Mouse (Mus musculus) heart, embryonic 12.5 days (tissue): ENCODE measurements around the gene Cyp2f2. TPM values are rescaled to one million over a fixed set of nuclear protein-coding genes. Genes with fewer than 3 reads are reported as not detected.

ENCODE experiments used
- ATAC-seq: fragments of 200-750 bp; cut with Nextera tagmentation; 2 replicates; pipeline ENCODE4 v1.8.0; 2017; ENCODE audit warnings: moderate TSS enrichment, moderate library complexity; ENCODE audit not compliant: insufficient number of reproducible peaks, low FRiP score
- H3K27ac ChIP-seq: fragments of 300-500 bp; sonication (generic); 2 replicates; pipeline ENCODE4 v1.5.1; 2016; ENCODE audit warnings: mild to moderate bottlenecking, moderate library complexity; ENCODE audit not compliant: poor library complexity, severe bottlenecking
- H3K27me3 ChIP-seq: fragments of 300-500 bp; sonication (generic); replicated peaks from 2 replicates; pipeline ENCODE4 v1.6.1; 2016; ENCODE audit warnings: mild to moderate bottlenecking, moderate library complexity
- H3K36me3 ChIP-seq: fragments of 300-500 bp; sonication (generic); 2 replicates; pipeline ENCODE4 v1.6.1; 2016; ENCODE audit warnings: mild to moderate bottlenecking, moderate library complexity
- H3K4me1 ChIP-seq: fragments of 300-500 bp; sonication (generic); replicated peaks from 2 replicates; pipeline ENCODE4 v1.6.1; 2016; ENCODE audit warnings: mild to moderate bottlenecking
- H3K4me2 ChIP-seq: fragments of 300-500 bp; sonication (generic); 2 replicates; pipeline ENCODE4 v1.6.1; 2016; ENCODE audit warnings: mild to moderate bottlenecking, moderate library complexity
- H3K4me3 ChIP-seq: fragments of 300-500 bp; sonication (generic); 2 replicates; pipeline ENCODE4 v1.5.1; 2016; ENCODE audit warnings: mild to moderate bottlenecking
- H3K9ac ChIP-seq: fragments of 300-500 bp; sonication (generic); 2 replicates; pipeline ENCODE4 v1.6.1; 2016; ENCODE audit warnings: mild to moderate bottlenecking, moderate library complexity
- H3K9me3 ChIP-seq: fragments of 300-500 bp; sonication (generic); replicated peaks from 2 replicates; pipeline ENCODE4 v1.6.1; 2016; ENCODE audit warnings: mild to moderate bottlenecking, moderate library complexity
- WGBS: fragments of 180-500 bp; shearing (Covaris S2); methylation state at CpG from one replicate; pipeline ENCODE4 v1.1.7; 2016; 5-methylcytosine and 5-hydroxymethylcytosine counted together
- polyA plus RNA-seq: library from polyadenylated mRNA; unstranded; fragments of >200 nt; fragmentation: Nextera tagmentation; extraction: Ambion mirVana; gene quantifications from 2 replicates; pipeline ENCODE4 v1.2.1, GENCODE M21; 2016

Cyp2f2 gene
- polyA plus RNA-seq, 1 experiment from 2014 or later = not detected

DNA sequence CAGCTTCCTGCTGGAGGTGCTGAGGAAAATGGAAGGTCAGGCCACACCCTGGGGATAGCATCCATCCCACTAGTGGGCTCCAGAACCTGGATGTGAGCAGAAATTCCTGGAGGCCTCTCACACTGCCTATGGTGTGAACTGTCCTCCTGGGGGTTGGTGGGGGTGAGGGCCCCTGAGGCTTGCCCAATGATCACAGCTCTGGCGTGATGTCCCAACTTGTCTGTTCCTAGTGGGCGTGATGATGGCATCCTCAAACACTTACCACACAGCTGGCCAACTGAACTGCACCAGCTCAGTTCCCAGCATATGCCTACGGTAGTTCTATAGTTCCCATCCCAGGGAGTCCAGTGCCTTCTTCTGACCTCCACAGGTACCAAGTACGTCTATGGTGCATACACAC lies 5.3 kb downstream of the Cyp2f2 start:
- WGBS = 74% methylated on average over 4 of the region's 4 CpGs
- H3K9me3 ChIP-seq = no peaks in the 10 kb centered on the region
- H3K4me2 ChIP-seq = no peak overlapping the region
- no peak overlapping the region for H3K9ac ChIP-seq
- no peaks in the 10 kb centered on the region for H3K4me1 ChIP-seq
- H3K4me3 ChIP-seq = no peak overlapping the region
- ATAC-seq = no peak
- no peaks in the 10 kb centered on the region for H3K27me3 ChIP-seq
- no peak overlapping the region for H3K27ac ChIP-seq
- H3K36me3 ChIP-seq = no peaks in the 10 kb centered on the region

DNA sequence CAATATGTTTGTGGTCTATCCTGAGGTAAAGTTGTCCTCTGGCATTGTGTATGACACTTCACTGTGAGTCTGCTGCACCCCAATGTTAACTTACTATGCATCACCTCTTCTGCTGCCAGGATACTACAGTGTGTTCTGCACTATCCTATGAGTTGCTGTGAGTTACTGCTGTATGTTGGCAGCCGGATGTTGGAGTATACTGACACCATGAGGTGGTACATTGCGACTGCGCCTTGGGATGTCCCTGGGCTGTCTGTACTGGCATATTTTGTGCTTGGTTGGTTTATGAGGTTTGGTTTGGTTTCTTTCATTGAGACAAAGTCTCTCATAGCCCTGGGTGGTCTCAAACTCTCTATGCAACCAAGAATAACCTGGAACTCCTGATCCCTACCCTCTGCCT lies 8.5 kb downstream of the Cyp2f2 start:
- H3K4me3 ChIP-seq = no peak overlapping the region
- no peaks in the 10 kb centered on the region for H3K27me3 ChIP-seq
- no peak overlapping the region for H3K9ac ChIP-seq
- WGBS = 52% methylated on average over 3 of the region's 3 CpGs
- no peak for ATAC-seq
- H3K4me2 ChIP-seq = no peak overlapping the region
- no peaks in the 10 kb centered on the region for H3K9me3 ChIP-seq
- no peak overlapping the region for H3K27ac ChIP-seq
- no peaks in the 10 kb centered on the region for H3K36me3 ChIP-seq
- H3K4me1 ChIP-seq = 0 out of 2 replicates have a peak, but pooled peaks cover 3% of the 10 kb centered on the region

- Histone ChIP-seq H3K4me1 (0 out of 2 replicates have a peak, but pooled peaks cover 4% of the 10 kb centered on the region), H3K9ac (no peak overlapping the region), H3K4me2 (no peak overlapping the region), H3K9me3 (no peaks in the 10 kb centered on the region), H3K36me3 (no peaks in the 10 kb centered on the region), H3K27ac (no peak overlapping the region), H3K4me3 (no peak overlapping the region), H3K27me3 (no peaks in the 10 kb centered on the region)
- no peak for ATAC-seq
- 51% methylated on average over 13 of the region's 13 CpGs for WGBS
Observed at GRCm38 (mm10) chr7:27128946-27129345, 9.2 kb downstream of the Cyp2f2 start.

DNA sequence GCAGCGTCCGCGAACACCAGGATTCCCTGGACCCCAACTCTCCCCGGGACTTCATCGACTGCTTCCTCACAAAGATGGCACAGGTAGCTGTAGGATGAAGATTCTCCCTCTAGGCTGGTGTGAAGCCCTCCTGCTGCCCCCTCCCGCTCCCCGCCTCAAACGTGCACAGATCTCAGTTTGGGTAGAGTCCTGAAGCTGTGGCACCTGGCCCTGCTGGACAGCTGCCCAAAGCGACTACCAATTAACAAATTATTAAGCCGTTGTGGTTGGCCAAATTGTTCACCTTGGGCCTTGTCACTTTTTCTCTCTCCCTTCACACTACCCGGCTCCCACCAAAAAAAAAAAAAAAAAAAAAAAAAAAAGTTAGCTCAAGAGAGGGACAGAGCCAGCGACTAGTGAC lies 10.1 kb downstream of the Cyp2f2 start:
- Histone ChIP-seq H3K27ac (no peak overlapping the region), H3K9ac (no peak overlapping the region), H3K36me3 (no peaks in the 10 kb centered on the region), H3K4me3 (no peak overlapping the region), H3K27me3 (no peaks in the 10 kb centered on the region), H3K4me2 (no peak overlapping the region), H3K9me3 (no peaks in the 10 kb centered on the region), H3K4me1 (0 out of 2 replicates have a peak, but pooled peaks cover 4% of the 10 kb centered on the region)
- no peak for ATAC-seq
- WGBS = 87% methylated on average over 12 of the region's 12 CpGs

DNA sequence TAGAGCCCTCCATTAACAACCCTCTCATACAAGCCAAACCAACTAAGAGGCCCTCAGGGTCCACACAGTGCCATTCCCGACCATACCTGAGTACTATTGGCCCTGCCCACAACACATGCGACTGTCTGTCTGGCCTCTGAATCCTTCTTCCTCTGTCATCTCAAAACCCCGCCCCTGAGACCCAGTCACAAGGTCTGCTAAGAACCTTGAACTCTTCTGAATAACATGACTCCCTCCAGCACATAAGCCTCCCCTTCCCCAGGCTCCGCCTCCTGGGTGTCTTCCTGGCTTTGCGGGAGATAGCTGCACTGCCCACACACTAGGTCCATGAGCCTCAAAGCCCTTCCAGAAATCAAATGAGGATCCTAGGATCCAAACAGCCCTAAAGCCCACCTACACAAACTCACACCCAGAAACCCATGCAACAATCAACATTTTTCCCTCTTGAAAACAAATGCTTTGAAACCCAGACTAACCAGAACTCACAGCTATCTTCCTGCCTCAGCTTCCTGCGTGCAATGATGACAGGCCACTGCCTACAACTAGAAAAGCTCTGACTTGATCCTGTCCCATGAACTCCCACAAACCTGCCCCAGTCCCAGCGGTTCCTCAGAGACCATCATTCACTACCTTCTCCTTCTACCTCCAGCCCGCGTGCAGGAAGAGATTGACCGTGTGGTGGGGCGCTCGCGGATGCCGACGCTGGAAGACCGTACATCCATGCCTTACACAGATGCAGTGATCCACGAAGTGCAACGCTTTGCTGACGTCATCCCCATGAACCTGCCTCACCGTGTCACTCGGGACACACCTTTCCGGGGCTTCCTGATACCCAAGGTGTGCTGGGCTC lies 11.0 kb downstream of the Cyp2f2 start:
- Histone ChIP-seq H3K4me2 (no peak overlapping the region), H3K27me3 (no peaks in the 10 kb centered on the region), H3K9me3 (no peaks in the 10 kb centered on the region), H3K9ac (no peak overlapping the region), H3K4me3 (no peak overlapping the region), H3K4me1 (0 out of 2 replicates have a peak, but pooled peaks cover 4% of the 10 kb centered on the region), H3K36me3 (no peaks in the 10 kb centered on the region), H3K27ac (no peak overlapping the region)
- ATAC-seq = 0 out of 2 replicates have a peak, but pooled peaks have one; percentile 38
- WGBS = 83% methylated on average over 22 of the region's 22 CpGs

- Histone ChIP-seq H3K4me2 (no peak overlapping the region), H3K9me3 (no peaks in the 10 kb centered on the region), H3K9ac (no peak overlapping the region), H3K27ac (no peak overlapping the region), H3K36me3 (no peaks in the 10 kb centered on the region), H3K4me1 (0 out of 2 replicates have a peak, but pooled peaks cover 4% of the 10 kb centered on the region), H3K27me3 (no peaks in the 10 kb centered on the region), H3K4me3 (no peak overlapping the region)
- WGBS = 65% methylated on average over 2 of the region's 2 CpGs
- no peak for ATAC-seq
Observed at GRCm38 (mm10) chr7:27131387-27131786, 11.7 kb downstream of the Cyp2f2 start.

- WGBS = 12% methylated on average over 10 of the region's 10 CpGs
- Histone ChIP-seq H3K4me1 (0 out of 2 replicates have a peak, but pooled peaks cover 4% of the 10 kb centered on the region), H3K9ac (no peak overlapping the region), H3K4me2 (peak overlapping the region; percentile 29; the same call in 1 of the 2 replicates), H3K27ac (no peak overlapping the region), H3K27me3 (no peaks in the 10 kb centered on the region), H3K9me3 (no peaks in the 10 kb centered on the region), H3K4me3 (no peak overlapping the region), H3K36me3 (no peaks in the 10 kb centered on the region)
- no peak for ATAC-seq
Observed at GRCm38 (mm10) chr7:27132588-27132987, 12.9 kb downstream of the Cyp2f2 start.

GRCm38 (mm10) chr7:27133156-27133555 lies 13.4 kb downstream of the Cyp2f2 start:
- Histone ChIP-seq H3K27me3 (no peaks in the 10 kb centered on the region), H3K36me3 (no peaks in the 10 kb centered on the region), H3K4me3 (no peak overlapping the region), H3K9ac (no peak overlapping the region), H3K4me2 (no peak overlapping the region), H3K9me3 (no peaks in the 10 kb centered on the region), H3K27ac (no peak overlapping the region), H3K4me1 (0 out of 2 replicates have a peak, but pooled peaks cover 4% of the 10 kb centered on the region)
- no peak for ATAC-seq
- WGBS = 52% methylated on average over 12 of the region's 12 CpGs

GRCm38 (mm10) chr7:27133757-27134156 lies 14.0 kb downstream of the Cyp2f2 start:
- Histone ChIP-seq H3K27me3 (no peaks in the 10 kb centered on the region), H3K9me3 (no peaks in the 10 kb centered on the region), H3K27ac (no peak overlapping the region), H3K4me2 (no peak overlapping the region), H3K36me3 (no peaks in the 10 kb centered on the region), H3K9ac (no peak overlapping the region), H3K4me1 (0 out of 2 replicates have a peak, but pooled peaks cover 4% of the 10 kb centered on the region), H3K4me3 (no peak overlapping the region)
- WGBS = 74% methylated on average over 4 of the region's 4 CpGs
- ATAC-seq = no peak

GRCm38 (mm10) chr7:27136410-27136996 lies 16.8 kb downstream of the Cyp2f2 start:
- Histone ChIP-seq H3K27ac (no peak overlapping the region), H3K4me2 (no peak overlapping the region)

GRCm38 (mm10) chr7:27153205-27153764 lies 33.6 kb downstream of the Cyp2f2 start, which contains the start of gene Cyp2t4:
TSS of gene Cyp2t4 (plus strand) at chr7:27153714.
- no peak within 1 kb of the TSS for H3K4me2 ChIP-seq
- 0 out of 2 replicates have a peak, but pooled peaks cover 4% of the 10 kb centered on the region for H3K9me3 ChIP-seq
- H3K4me1 ChIP-seq = peaks cover 6% of the 10 kb centered on the region
- H3K27ac ChIP-seq = no peak within 1 kb of the TSS
- H3K27me3 ChIP-seq = no peaks in the 10 kb centered on the region
- H3K4me3 ChIP-seq = no peak within 1 kb of the TSS
- WGBS = 60% methylated on average over 10 of the region's 10 CpGs
- 0 out of 2 replicates have a peak, but pooled peaks have one; percentile 29 for ATAC-seq
- no peak within 1 kb of the TSS for H3K9ac ChIP-seq
- H3K36me3 ChIP-seq = peaks cover 23% of the 10 kb centered on the region

More at GRCm38 (mm10) chr7:27136410-27136996, 16.8 kb downstream of the Cyp2f2 start:
- WGBS = 50% methylated on average over 8 of the region's 8 CpGs
- H3K36me3 ChIP-seq = no peaks in the 10 kb centered on the region
- ATAC-seq = no peak
- H3K4me1 ChIP-seq = 0 out of 2 replicates have a peak, but pooled peaks cover 4% of the 10 kb centered on the region
- H3K27me3 ChIP-seq = no peaks in the 10 kb centered on the region
- peaks cover 8% of the 10 kb centered on the region for H3K9me3 ChIP-seq
- no peak overlapping the region for H3K9ac ChIP-seq
- H3K4me3 ChIP-seq = no peak overlapping the region
